Mouse (Mus musculus) central nervous system, embryonic 14 days (tissue): ENCODE measurements around the gene Anapc4. TPM values are rescaled to one million over a fixed set of nuclear protein-coding genes. Genes with fewer than 3 reads are reported as not detected.

ENCODE experiments used
- polyA plus RNA-seq: library from polyadenylated mRNA; depleted of rRNA; stranded (reverse); fragments of >200 nt; gene quantifications from 2 replicates; pipeline ENCODE4 v1.2.3, GENCODE M21; 2012; rRNA removed

Gene Anapc4
- polyA plus RNA-seq = 190 and 193 TPM in 2 replicates

DNA sequence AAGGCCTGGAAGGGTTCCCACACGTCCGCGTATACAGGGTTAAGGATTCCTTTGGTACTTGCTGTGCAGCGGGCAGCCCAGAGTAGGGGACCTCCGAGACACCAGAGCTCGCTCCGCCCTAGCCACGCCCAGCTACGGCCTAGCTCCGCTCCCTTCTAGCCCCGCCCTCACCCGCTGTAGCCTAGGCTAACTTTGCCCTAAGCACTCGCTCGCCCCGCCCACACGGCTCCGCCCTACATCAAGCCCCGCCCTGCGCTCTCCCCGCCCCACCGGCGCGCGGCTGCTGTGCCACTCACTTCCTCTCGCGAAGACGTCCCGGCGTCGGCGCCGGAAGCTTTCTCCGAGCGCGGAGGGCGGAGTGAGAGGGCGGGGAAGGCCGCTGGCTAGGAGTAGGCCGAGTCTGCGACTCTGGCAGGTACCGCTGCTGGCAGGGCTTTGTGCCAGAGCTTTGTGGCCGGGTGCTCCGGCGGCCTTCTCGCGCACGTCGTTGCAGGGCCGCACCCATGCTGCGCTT lies at the start of gene Anapc4:
Gene Anapc4 (plus strand): TSS at position 252 of the 514 bp plus-strand sequence.

Other genes with a start within 250 kb of the Anapc4 start
- 10.3 and 11.4 TPM in 2 replicates for gene Sepsecs, start 164.3 kb upstream of the Anapc4 start, polyA plus RNA-seq
- 10.7 and 11.9 TPM in 2 replicates for gene Pi4k2b, start 92.4 kb upstream of the Anapc4 start, polyA plus RNA-seq
- 18.6 and 18.9 TPM in 2 replicates for gene Zcchc4, start 58.6 kb upstream of the Anapc4 start, polyA plus RNA-seq
- 0.01 and 0.05 TPM in 2 replicates for gene Slc34a2, start 204.1 kb downstream of the Anapc4 start, polyA plus RNA-seq